8 mouse cellular contexts compared by ENCODE assay signal in genomic region chr6:34495140-34495551, GRCm38 (mm10). TPM values are rescaled to one million over a fixed set of nuclear protein-coding genes. Genes with fewer than 3 reads are reported as not detected.
DNase-seq lines count a peak whose midpoint lies in the region; ATAC-seq lines count a peak whose summit lies in the region.
"Had no signal": no experiment of that assay in that cellular context is flagged by ENCODE, and none has a peak within 500 bp of the region (broad histone marks: within the 10 kb centered on the region; RNA-seq: fewer than 3 reads in every experiment).

No protein-coding gene starts in this region.

- H3K4me2 ChIP-seq in heart, embryonic 12.5 days: no peak overlapping the region

- H3K9me3 ChIP-seq in heart, embryonic 12.5 days (replicated peaks): no peaks in the 10 kb centered on the region

- no peaks in the 10 kb centered on the region for H3K27me3 ChIP-seq in heart, embryonic 12.5 days (replicated peaks)

- H3K36me3 ChIP-seq in heart, embryonic 12.5 days: no peaks in the 10 kb centered on the region

- WGBS in heart, embryonic 12.5 days: 55% methylated on average over 7 of the region's 7 CpGs

- no peak overlapping the region for H3K9ac ChIP-seq in heart, embryonic 12.5 days

- no peak overlapping the region for H3K4me3 ChIP-seq in heart, embryonic 12.5 days

- peak; percentile 60 for DNase-seq in CD4-positive helper T cell, adult 2 months (ENCODE audit: low read depth, low spot score)
- peak; percentile 80 for DNase-seq in kidney, adult 9 months
- no peak for DNase-seq in ovary, postnatal 14 days (ENCODE audit: low spot score)
- DNase-seq in cerebellum, adult 9-11 months: no peak
- DNase-seq: cerebellum, postnatal 10 days had no signal

- peaks cover 10% of the 10 kb centered on the region for H3K4me1 ChIP-seq in heart, embryonic 12.5 days (replicated peaks)

- peak; percentile 51 for ATAC-seq in CD4-positive, CD25-positive, alpha-beta regulatory T cell, adult 4 months
- ATAC-seq in megakaryocyte progenitor cell, adult 5-6 weeks (replicated peaks; ENCODE audit: poor library complexity): peak; percentile 42; the same call in 1 of the 2 replicates
- no peak for ATAC-seq in heart, embryonic 12.5 days (ENCODE audit: insufficient number of reproducible peaks, low FRiP score)

- no peak overlapping the region for H3K27ac ChIP-seq in heart, embryonic 12.5 days (ENCODE audit: poor library complexity, severe bottlenecking)

RNA-seq across cellular contexts. Expression of gene Bpgm, which starts 19.1 kb away (rescaled TPM):
- polyA plus RNA-seq in CD4-positive, CD25-positive, alpha-beta regulatory T cell, adult 4 months (2017; shearing (Covaris generic)): 10 to 100 TPM; 21.5 to 31.7 TPM
- 4.2 and 4.7 TPM in 2 replicates for total RNA-seq in megakaryocyte progenitor cell, adult 5-6 weeks (2015)
- total RNA-seq in megakaryocyte progenitor cell, adult 5-6 weeks (2017): 16.9 and 18.4 TPM in 2 replicates
- polyA plus RNA-seq in heart, embryonic 12.5 days (2016; fragmentation: Nextera tagmentation; extraction: Ambion mirVana): 78.0 and 85.2 TPM in 2 replicates

Comparison
In these comparisons a context has a peak if more than half of its experiments do, and no peak if none do; other contexts are left out.
1. DNase-seq: peak in CD4-positive helper T cell, adult 2 months (single experiment) and kidney, adult 9 months (single experiment); none in ovary, postnatal 14 days (single experiment) and cerebellum, adult 9-11 months (single experiment).